Mouse (Mus musculus) 3134 (cell line): ENCODE measurements at regions not wholly inside any gene's neighbourhood (a gene's known extent, or its start where the extent isn't known, plus 50 kb on each side); places are given as distances from the start of the nearest gene placed in this dataset.

Source experiments
- DNase-seq: peaks from one replicate; pipeline ENCODE4 v3.0.0-alpha.2; 2011; ENCODE audit warnings: low spot score; ENCODE audit not compliant: insufficient read length; ENCODE audit errors: extremely low read depth

- no peak for DNase-seq
These were observed 561.5 kb upstream of the Plxna2 start for GRCm38 (mm10) chr1:194056544-194056943.

GRCm38 (mm10) chr1:194049746-194050351, 568.2 kb upstream of the Plxna2 start:
- DNase-seq: no peak

DNA sequence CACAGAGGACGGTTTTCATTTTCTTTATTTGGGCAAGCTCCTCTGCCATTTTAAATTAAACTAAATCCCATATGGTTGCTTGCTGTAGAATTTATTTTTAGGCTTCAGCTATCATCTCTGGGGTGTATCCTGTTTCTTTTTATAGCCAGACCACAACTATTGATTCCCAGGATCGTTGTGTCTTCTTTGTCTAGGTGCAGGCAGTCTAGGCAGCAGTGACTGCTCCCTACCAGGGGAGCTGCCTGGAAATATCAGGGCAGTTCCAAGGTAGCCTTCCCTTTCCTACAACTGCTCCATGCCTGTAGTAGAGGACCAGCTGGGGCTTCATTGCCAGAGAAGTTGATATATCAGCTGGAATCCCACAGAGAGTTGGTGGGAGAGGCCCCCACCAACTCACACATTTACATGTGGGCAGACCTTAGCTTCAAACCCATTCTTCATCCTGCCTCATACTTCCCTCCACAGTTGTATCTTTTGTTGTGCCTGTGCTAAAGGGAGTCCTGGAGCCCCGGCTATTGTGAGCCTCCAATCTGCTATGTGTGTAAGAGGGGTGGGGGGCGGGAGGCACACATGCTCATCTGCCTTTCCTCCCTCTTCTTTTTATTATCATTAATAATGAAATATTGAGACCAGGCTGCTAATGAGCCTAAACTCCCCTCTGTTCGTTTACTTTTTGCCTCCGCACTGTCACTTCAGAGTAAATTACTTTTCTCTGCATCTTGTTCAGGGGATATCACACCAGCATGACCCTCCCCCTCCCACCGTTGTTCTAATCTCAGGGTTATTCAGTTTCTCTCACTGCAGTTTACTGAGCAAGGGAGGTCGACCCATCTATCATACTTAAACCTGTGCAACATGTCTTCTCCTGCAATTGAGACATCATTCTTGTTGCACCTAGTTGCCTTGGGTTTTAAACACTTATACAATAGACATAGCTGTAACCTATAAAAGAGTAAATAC, 576.3 kb upstream of the Plxna2 start:
- no peak for DNase-seq

DNA sequence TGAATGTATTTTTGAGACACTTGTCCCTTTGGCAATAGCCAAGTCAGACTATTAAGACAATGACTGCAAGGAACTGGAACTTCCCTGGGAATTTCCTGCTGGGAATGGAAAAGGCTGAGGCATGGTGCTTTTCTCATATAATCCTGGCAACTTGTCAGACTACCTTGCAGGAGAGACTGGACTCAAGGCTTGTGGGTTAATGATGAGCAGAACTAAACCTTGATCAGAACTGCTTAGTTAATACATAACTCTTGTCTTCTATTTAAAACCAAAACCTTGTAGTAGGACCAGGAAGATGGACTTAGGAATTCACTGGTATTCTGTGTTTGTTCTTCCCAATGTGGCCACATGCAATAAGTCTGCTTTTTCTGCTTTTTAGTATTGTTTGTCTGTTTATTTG, 579.3 kb upstream of the Plxna2 start:
- no peak for DNase-seq

GRCm38 (mm10) chr1:194034199-194034883, 583.7 kb upstream of the Plxna2 start:
- no peak for DNase-seq

DNA sequence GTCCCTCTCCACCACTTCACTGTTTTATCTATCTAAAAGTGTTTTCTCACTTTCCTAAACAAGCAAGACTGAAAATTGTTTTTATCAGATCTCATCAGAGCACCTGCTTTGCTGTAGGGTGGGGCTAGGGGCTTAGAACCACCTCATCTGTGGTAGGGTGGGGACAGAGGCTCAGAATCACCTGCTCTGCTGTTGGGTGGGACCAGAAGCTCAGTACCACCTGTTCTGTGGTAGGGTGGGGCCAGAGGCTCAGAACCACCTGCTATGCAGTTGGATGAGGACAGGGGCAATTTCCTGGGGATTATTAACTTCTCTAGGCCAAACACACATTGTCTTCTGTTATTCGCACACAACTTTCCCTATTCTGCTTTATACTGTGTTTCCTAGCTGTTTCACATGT, 585.4 kb upstream of the Plxna2 start:
- DNase-seq: no peak

- DNase-seq: no peak
These were observed 587.3 kb upstream of the Plxna2 start for GRCm38 (mm10) chr1:194030651-194031228.

- DNase-seq: no peak
These were observed 590.9 kb upstream of the Plxna2 start for GRCm38 (mm10) chr1:194026958-194027692.

GRCm38 (mm10) chr1:194026213-194026612, 591.8 kb upstream of the Plxna2 start:
- no peak for DNase-seq

DNA sequence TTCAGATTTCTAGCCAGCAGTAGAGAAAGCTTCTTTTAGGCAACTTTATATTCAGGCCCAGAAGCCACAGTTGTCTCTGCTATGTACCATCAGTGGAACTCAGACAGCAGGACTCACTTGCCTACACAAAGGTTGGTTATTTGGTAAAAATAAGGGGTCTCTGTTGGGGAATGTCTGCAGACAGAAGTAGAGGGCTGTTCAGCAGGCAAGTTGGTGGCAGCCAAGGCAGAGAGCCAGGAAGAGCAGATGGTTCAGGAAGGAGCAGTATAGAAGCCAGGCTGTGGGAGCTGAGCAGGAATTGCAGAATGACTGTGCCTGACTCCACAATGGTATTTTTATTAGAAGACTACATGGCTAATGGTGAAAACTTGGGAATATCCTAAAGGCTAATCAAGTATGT, 598.7 kb upstream of the Plxna2 start:
- DNase-seq: no peak

GRCm38 (mm10) chr1:193992226-193992625, 622.1 kb upstream of the Camk1g start:
- no peak for DNase-seq

GRCm38 (mm10) chr1:193989956-193990675, 620.0 kb upstream of the Camk1g start:
- DNase-seq: no peak

DNA sequence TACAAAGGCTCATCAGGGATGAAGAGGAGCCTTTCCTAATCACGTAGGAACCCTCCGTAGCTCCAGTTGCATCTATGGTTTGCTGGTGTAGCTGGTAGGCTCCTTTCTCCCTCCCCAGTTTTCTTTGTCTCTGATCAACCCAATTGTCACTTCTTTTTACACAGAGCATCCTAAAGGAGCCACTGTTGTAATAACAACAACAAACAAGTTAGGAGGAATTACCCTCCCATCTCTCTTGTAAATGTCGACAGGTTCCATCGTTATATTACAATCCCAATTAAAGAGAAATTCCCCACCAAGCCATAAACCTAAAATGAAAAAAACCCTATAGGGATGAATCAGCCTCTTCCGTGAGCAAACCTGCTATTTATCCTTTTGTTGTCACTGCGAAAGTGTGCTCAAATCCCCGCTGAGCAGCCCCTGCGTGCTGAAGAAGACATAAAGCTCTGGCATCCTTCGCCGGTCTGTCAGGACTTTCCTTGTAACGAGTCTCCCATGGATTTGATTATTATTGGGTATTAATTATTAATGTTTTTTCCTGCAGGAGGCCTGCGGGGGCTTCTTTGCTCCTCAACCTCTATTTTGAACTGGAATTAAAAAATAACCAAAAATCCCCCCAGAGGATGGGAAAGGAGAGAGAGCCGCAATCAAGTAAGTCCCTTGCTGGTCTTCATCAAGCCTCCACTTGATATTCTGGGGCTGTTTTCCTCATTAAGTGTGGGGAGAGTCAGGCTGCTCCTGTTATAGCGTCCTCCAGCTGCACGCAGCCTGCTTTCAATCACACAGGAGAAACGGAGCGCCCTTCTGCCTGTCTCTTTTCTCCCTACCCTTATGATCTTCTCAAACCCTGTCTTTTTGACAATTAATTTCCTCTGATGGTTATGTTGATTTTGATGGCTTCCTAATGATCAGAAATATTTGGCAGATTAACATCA, 619.1 kb upstream of the Camk1g start:
- DNase-seq: no peak

DNA sequence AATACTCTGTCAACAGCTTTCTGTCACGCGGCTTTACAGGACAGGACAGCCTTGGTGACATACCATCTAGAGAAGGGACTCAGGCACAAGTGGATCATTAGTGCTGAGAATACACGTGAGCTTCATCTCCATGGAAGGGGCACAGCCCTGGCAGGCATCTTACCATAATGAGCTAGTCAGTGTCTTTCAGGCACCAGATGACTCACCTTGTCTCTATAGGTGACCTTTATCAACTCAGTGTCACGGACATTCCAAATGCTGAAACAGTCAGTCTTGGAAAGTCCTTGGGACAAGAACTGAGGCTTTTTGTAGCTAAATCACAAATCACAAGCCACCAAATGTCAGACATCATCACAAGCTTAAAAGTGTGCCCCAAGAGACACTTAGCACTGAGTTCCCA, 610.5 kb upstream of the Camk1g start:
- no peak for DNase-seq

- DNase-seq: no peak
These were observed 601.4 kb upstream of the Camk1g start for GRCm38 (mm10) chr1:193971537-193971936.

DNA sequence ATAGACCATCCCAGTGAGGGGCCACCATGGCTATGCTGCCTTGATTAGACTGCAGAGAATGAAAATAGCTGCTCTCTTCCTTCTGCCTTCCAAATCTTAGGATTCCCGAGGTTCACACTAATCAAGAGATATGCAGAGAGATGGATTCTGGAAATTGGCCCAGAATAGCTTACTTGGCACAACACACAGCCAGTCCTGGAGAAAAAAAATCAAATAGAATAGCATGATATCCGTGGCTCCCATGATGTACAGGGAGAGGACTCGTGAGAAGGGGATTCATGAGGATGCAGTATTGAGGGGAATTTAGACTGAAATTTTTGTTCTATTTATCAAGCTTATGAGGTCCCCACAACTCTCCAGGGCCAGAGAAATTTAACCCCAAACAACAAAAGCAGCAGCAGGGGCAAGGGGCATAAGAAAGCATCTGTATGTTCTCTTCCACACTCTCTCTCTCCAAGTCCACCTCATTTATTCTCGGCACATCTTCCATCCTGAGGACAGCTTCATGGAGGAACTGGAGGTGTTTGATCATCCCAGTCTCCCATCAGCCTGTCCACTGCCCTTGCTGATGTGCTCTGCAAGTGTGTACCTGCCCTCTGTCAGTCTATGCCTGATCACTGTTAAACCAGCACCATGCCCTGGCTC, 599.3 kb upstream of the Camk1g start:
- no peak for DNase-seq

- no peak for DNase-seq
These were observed 598.1 kb upstream of the Camk1g start for GRCm38 (mm10) chr1:193967957-193968926.
